Mouse (Mus musculus): ENCODE data around the gene Olfr912.

- TF ChIP-seq CTCF (IDR thresholded peaks at IDR 0.05; ENCODE audit: control insufficient read depth, insufficient read depth, insufficient replicate concordance, low read depth, low read length) = no peak
- TF ChIP-seq POLR2A (IDR thresholded peaks at IDR 0.05; ENCODE audit: control insufficient read depth, low read depth, low read length) = no peak
These were observed at the start of gene Olfr912 for GRCm38 (mm10) chr9:38579878-38580277.
